Mouse (Mus musculus): ENCODE results near the gene Ddx54. TPM values are rescaled to one million over a fixed set of nuclear protein-coding genes. Genes with fewer than 3 reads are reported as not detected.
A peak's percentile ranks its signal among the peaks of the same experiment; 100 is the strongest.

The Ddx54 gene
- total RNA-seq, 1 experiment = 90.7 TPM

- TF ChIP-seq ZC3H11A (IDR thresholded peaks at IDR 0.05; ENCODE audit: borderline replicate concordance, low read depth, low read length) (no peak), CHD2 (IDR thresholded peaks at IDR 0.05; ENCODE audit: low read depth, low read length) (no peak), ZNF384 (IDR thresholded peaks at IDR 0.05; ENCODE audit: low read depth, low read length) (no peak), HCFC1 (IDR thresholded peaks at IDR 0.05; ENCODE audit: borderline replicate concordance, insufficient read depth, low read length) (no peak), MAFK (IDR thresholded peaks at IDR 0.05; ENCODE audit: insufficient read depth, low read depth, low read length) (no peak)
- Histone ChIP-seq H3K9ac (ENCODE audit: insufficient read depth, low read depth, low read length, poor library complexity, severe bottlenecking) (no peak overlapping the region), H3K36me3 (ENCODE audit: control insufficient read depth, insufficient read depth, low read length, poor library complexity, severe bottlenecking) (no peaks in the 10 kb centered on the region), H3K27ac (ENCODE audit: insufficient read depth, low read depth, low read length, poor library complexity, severe bottlenecking) (no peak overlapping the region), H3K9me3 (ENCODE audit: control insufficient read depth, insufficient read depth, low read depth, low read length) (no peaks in the 10 kb centered on the region), H3K4me1 (ENCODE audit: control insufficient read depth in 2 of 2, insufficient read depth in 2 of 2, low read length in 2 of 2, poor library complexity in 1 of 2) (peaks cover 0 to 9% of the 10 kb centered on the region in 2 experiments; a peak in 1 of 4 replicates), H3K4me3 (ENCODE audit: insufficient read depth in 1 of 2, low read depth in 1 of 2, low read length in 2 of 2, poor library complexity in 1 of 2, severe bottlenecking in 1 of 2) (no peak overlapping the region)
- in situ Hi-C loops (cut with MboI; ENCODE audit: low sequenced_read_pairs in 2 of 2, unreplicated experiment in 2 of 2) = no loop called here
- no peak for DNase-seq (ENCODE audit: low read depth, low spot score)
Observed at GRCm38 (mm10) chr5:120664888-120665287, 52.3 kb downstream of the Ddx54 start.

- Histone ChIP-seq H3K4me3 (ENCODE audit: insufficient read depth in 1 of 2, low read depth in 1 of 2, low read length in 2 of 2, poor library complexity in 1 of 2, severe bottlenecking in 1 of 2) (no peak overlapping the region), H3K9ac (ENCODE audit: insufficient read depth, low read depth, low read length, poor library complexity, severe bottlenecking) (no peak overlapping the region), H3K4me1 (ENCODE audit: control insufficient read depth in 2 of 2, insufficient read depth in 2 of 2, low read length in 2 of 2, poor library complexity in 1 of 2) (peaks cover 0 to 5% of the 10 kb centered on the region in 2 experiments; a peak in 1 of 4 replicates), H3K27ac (ENCODE audit: insufficient read depth, low read depth, low read length, poor library complexity, severe bottlenecking) (no peak overlapping the region), H3K9me3 (ENCODE audit: control insufficient read depth, insufficient read depth, low read depth, low read length) (no peaks in the 10 kb centered on the region), H3K36me3 (ENCODE audit: control insufficient read depth, insufficient read depth, low read length, poor library complexity, severe bottlenecking) (no peaks in the 10 kb centered on the region)
- in situ Hi-C loops (cut with MboI; ENCODE audit: low sequenced_read_pairs in 2 of 2, unreplicated experiment in 2 of 2) = no loop called here
- TF ChIP-seq MAFK (IDR thresholded peaks at IDR 0.05; ENCODE audit: insufficient read depth, low read depth, low read length) (no peak), CHD2 (IDR thresholded peaks at IDR 0.05; ENCODE audit: low read depth, low read length) (no peak), ZC3H11A (IDR thresholded peaks at IDR 0.05; ENCODE audit: borderline replicate concordance, low read depth, low read length) (no peak), HCFC1 (IDR thresholded peaks at IDR 0.05; ENCODE audit: borderline replicate concordance, insufficient read depth, low read length) (no peak), ZNF384 (IDR thresholded peaks at IDR 0.05; ENCODE audit: low read depth, low read length) (no peak)
- DNase-seq (ENCODE audit: low read depth, low spot score) = no peak
Observed at GRCm38 (mm10) chr5:120668761-120669160, 56.2 kb downstream of the Ddx54 start.

GRCm38 (mm10) chr5:120670132-120670531 lies 57.6 kb downstream of the Ddx54 start:
- Histone ChIP-seq H3K36me3 (ENCODE audit: control insufficient read depth, insufficient read depth, low read length, poor library complexity, severe bottlenecking) (no peaks in the 10 kb centered on the region), H3K9me3 (ENCODE audit: control insufficient read depth, insufficient read depth, low read depth, low read length) (no peaks in the 10 kb centered on the region), H3K4me1 (ENCODE audit: control insufficient read depth in 2 of 2, insufficient read depth in 2 of 2, low read length in 2 of 2, poor library complexity in 1 of 2) (peaks cover 2 to 12% of the 10 kb centered on the region in 2 experiments; a peak in 2 of 4 replicates), H3K9ac (ENCODE audit: insufficient read depth, low read depth, low read length, poor library complexity, severe bottlenecking) (no peak overlapping the region), H3K4me3 (ENCODE audit: insufficient read depth in 1 of 2, low read depth in 1 of 2, low read length in 2 of 2, poor library complexity in 1 of 2, severe bottlenecking in 1 of 2) (no peak overlapping the region), H3K27ac (ENCODE audit: insufficient read depth, low read depth, low read length, poor library complexity, severe bottlenecking) (no peak overlapping the region)
- in situ Hi-C loops (cut with MboI; ENCODE audit: low sequenced_read_pairs in 2 of 2, unreplicated experiment in 2 of 2) = no loop called here
- TF ChIP-seq CHD2 (IDR thresholded peaks at IDR 0.05; ENCODE audit: low read depth, low read length) = no peak
- no peak for DNase-seq (ENCODE audit: low read depth, low spot score)

GRCm38 (mm10) chr5:120671865-120672264 lies 59.3 kb downstream of the Ddx54 start:
- in situ Hi-C loops (cut with MboI; ENCODE audit: low sequenced_read_pairs in 2 of 2, unreplicated experiment in 2 of 2) = no loop called here
- H3K9ac ChIP-seq (ENCODE audit: insufficient read depth, low read depth, low read length, poor library complexity, severe bottlenecking) = no peak overlapping the region
- H3K4me1 ChIP-seq (ENCODE audit: control insufficient read depth in 2 of 2, insufficient read depth in 2 of 2, low read length in 2 of 2, poor library complexity in 1 of 2) = peaks cover 2 to 10% of the 10 kb centered on the region in 2 experiments; a peak in 2 of 4 replicates
- no peak overlapping the region for H3K27ac ChIP-seq (ENCODE audit: insufficient read depth, low read depth, low read length, poor library complexity, severe bottlenecking)
- TF ChIP-seq MAFK (IDR thresholded peaks at IDR 0.05; ENCODE audit: insufficient read depth, low read depth, low read length) = no peak
- no peak for TF ChIP-seq HCFC1 (IDR thresholded peaks at IDR 0.05; ENCODE audit: borderline replicate concordance, insufficient read depth, low read length)
- no peak for TF ChIP-seq CHD2 (IDR thresholded peaks at IDR 0.05; ENCODE audit: low read depth, low read length)
- TF ChIP-seq ZC3H11A (IDR thresholded peaks at IDR 0.05; ENCODE audit: borderline replicate concordance, low read depth, low read length) = no peak
- TF ChIP-seq ZNF384 (IDR thresholded peaks at IDR 0.05; ENCODE audit: low read depth, low read length) = no peak
- no peak for DNase-seq (ENCODE audit: low read depth, low spot score)
- no peaks in the 10 kb centered on the region for H3K36me3 ChIP-seq (ENCODE audit: control insufficient read depth, insufficient read depth, low read length, poor library complexity, severe bottlenecking)
- no peaks in the 10 kb centered on the region for H3K9me3 ChIP-seq (ENCODE audit: control insufficient read depth, insufficient read depth, low read depth, low read length)
- H3K4me3 ChIP-seq (ENCODE audit: insufficient read depth in 1 of 2, low read depth in 1 of 2, low read length in 2 of 2, poor library complexity in 1 of 2, severe bottlenecking in 1 of 2) = no peak overlapping the region

- peak; percentile 58 for TF ChIP-seq ZC3H11A (IDR thresholded peaks at IDR 0.05; ENCODE audit: borderline replicate concordance, low read depth, low read length)
- TF ChIP-seq HCFC1 (IDR thresholded peaks at IDR 0.05; ENCODE audit: borderline replicate concordance, insufficient read depth, low read length) = no peak
- no peak overlapping the region for H3K4me3 ChIP-seq (ENCODE audit: insufficient read depth in 1 of 2, low read depth in 1 of 2, low read length in 2 of 2, poor library complexity in 1 of 2, severe bottlenecking in 1 of 2)
- no peaks in the 10 kb centered on the region for H3K36me3 ChIP-seq (ENCODE audit: control insufficient read depth, insufficient read depth, low read length, poor library complexity, severe bottlenecking)
- no peak for DNase-seq (ENCODE audit: low read depth, low spot score)
- in situ Hi-C loops (cut with MboI; ENCODE audit: low sequenced_read_pairs in 2 of 2, unreplicated experiment in 2 of 2) = no loop called here
- peaks cover 2 to 10% of the 10 kb centered on the region in 2 experiments; a peak in 2 of 4 replicates for H3K4me1 ChIP-seq (ENCODE audit: control insufficient read depth in 2 of 2, insufficient read depth in 2 of 2, low read length in 2 of 2, poor library complexity in 1 of 2)
- H3K9ac ChIP-seq (ENCODE audit: insufficient read depth, low read depth, low read length, poor library complexity, severe bottlenecking) = no peak overlapping the region
- no peaks in the 10 kb centered on the region for H3K9me3 ChIP-seq (ENCODE audit: control insufficient read depth, insufficient read depth, low read depth, low read length)
- no peak overlapping the region for H3K27ac ChIP-seq (ENCODE audit: insufficient read depth, low read depth, low read length, poor library complexity, severe bottlenecking)
Observed at GRCm38 (mm10) chr5:120673626-120674025, 61.1 kb downstream of the Ddx54 start.

Measured in ES-E14 (cell line).